39 mouse cellular contexts compared by ENCODE assay signal in genomic region chr11:82015066-82015465, GRCm38 (mm10). TPM values are rescaled to one million over a fixed set of nuclear protein-coding genes. Genes with fewer than 3 reads are reported as not detected.
DNase-seq lines count a peak whose midpoint lies in the region; ATAC-seq and TF ChIP-seq lines count a peak whose summit lies in the region.
"Had no signal": no experiment of that assay in that cellular context is flagged by ENCODE, and none has a peak within 500 bp of the region (broad histone marks: within the 10 kb centered on the region; RNA-seq: fewer than 3 reads in every experiment).

No protein-coding gene starts in this region.

- H3K27ac ChIP-seq in liver, adult 2 months (replicated peaks; ENCODE audit: insufficient read depth, low read depth, low read length) = no peak overlapping the region; the same call in 1 of the 2 replicates
- H3K27ac ChIP-seq in liver, embryonic 12.5 days = no peak overlapping the region
- H3K27ac ChIP-seq in midbrain, embryonic 10.5 days (replicated peaks) = no peak overlapping the region
- H3K27ac ChIP-seq: forebrain, embryonic 13.5 days; heart, embryonic 10.5 days; hindbrain, embryonic 12.5 days; kidney, postnatal 0 days; limb, embryonic 15.5 days; neural tube, embryonic 12.5 days had no signal

- H3K4me1 ChIP-seq in liver, adult 2 months (ENCODE audit: control insufficient read depth, insufficient read depth, low read length) = peaks cover 32% of the 10 kb centered on the region
- no peaks in the 10 kb centered on the region for H3K4me1 ChIP-seq in liver, embryonic 12.5 days
- 0 out of 2 replicates have a peak, but pooled peaks cover 3% of the 10 kb centered on the region for H3K4me1 ChIP-seq in midbrain, embryonic 10.5 days
- H3K4me1 ChIP-seq: forebrain, embryonic 13.5 days; hindbrain, embryonic 12.5 days; neural tube, embryonic 12.5 days had no signal

- no peaks in the 10 kb centered on the region for H3K27me3 ChIP-seq in liver, adult 2 months (ENCODE audit: control insufficient read depth, insufficient read depth, low read length)
- no peaks in the 10 kb centered on the region for H3K27me3 ChIP-seq in liver, embryonic 12.5 days (replicated peaks)
- H3K27me3 ChIP-seq in midbrain, embryonic 10.5 days (ENCODE audit: low read depth, poor library complexity, severe bottlenecking) = no peaks in the 10 kb centered on the region
- H3K27me3 ChIP-seq: forebrain, embryonic 13.5 days; hindbrain, embryonic 12.5 days; limb, embryonic 15.5 days; neural tube, embryonic 12.5 days had no signal

- ATAC-seq in liver, embryonic 12.5 days = no peak
- peak; percentile 79 for ATAC-seq in common myeloid progenitor, adult 5-6 weeks (replicated peaks; ENCODE audit: low read depth, poor library complexity, severe bottlenecking)
- ATAC-seq: forebrain, embryonic 13.5 days; intestine, embryonic 16.5 days had no signal

- no peak overlapping the region for H3K4me2 ChIP-seq in liver, embryonic 12.5 days
- H3K4me2 ChIP-seq: forebrain, embryonic 13.5 days; hindbrain, embryonic 12.5 days; limb, embryonic 15.5 days; neural tube, embryonic 12.5 days had no signal

- H3K4me3 ChIP-seq in liver, adult 2 months (ENCODE audit: insufficient read depth, low read depth, low read length) = no peak overlapping the region
- H3K4me3 ChIP-seq in liver, embryonic 12.5 days = no peak overlapping the region
- H3K4me3 ChIP-seq in midbrain, embryonic 10.5 days = no peak overlapping the region
- H3K4me3 ChIP-seq: forebrain, embryonic 13.5 days; heart, embryonic 10.5 days; hindbrain, embryonic 12.5 days; limb, embryonic 15.5 days; neural tube, embryonic 12.5 days had no signal

- H3K9ac ChIP-seq in liver, adult 2 months (ENCODE audit: low read depth, low read length) = no peak overlapping the region
- no peak overlapping the region for H3K9ac ChIP-seq in liver, embryonic 12.5 days
- H3K9ac ChIP-seq: forebrain, embryonic 13.5 days; hindbrain, embryonic 12.5 days; limb, embryonic 15.5 days; neural tube, embryonic 12.5 days had no signal

- whole genome bisulfite sequencing in liver, adult 2 months = 15% methylated on average over 2 of the region's 2 CpGs
- WGBS in liver, embryonic 12.5 days (ENCODE audit: insufficient replicate concordance) = 31% methylated on average over 2 of the region's 2 CpGs
- WGBS in midbrain, embryonic 10.5 days = 80% methylated on average over 2 of the region's 2 CpGs

- no peak for TF ChIP-seq POLR2A in liver, adult 2 months (IDR thresholded peaks at IDR 0.05; ENCODE audit: extremely low read depth, insufficient read depth, low read length)

- no peaks in the 10 kb centered on the region for H3K79me2 ChIP-seq in liver, adult 2 months (ENCODE audit: control insufficient read depth, insufficient read depth, low read length)

- H3K36me3 ChIP-seq in liver, adult 2 months (ENCODE audit: control insufficient read depth, insufficient read depth, low read length) = no peaks in the 10 kb centered on the region
- H3K36me3 ChIP-seq in liver, embryonic 12.5 days = no peaks in the 10 kb centered on the region
- no peaks in the 10 kb centered on the region for H3K36me3 ChIP-seq in midbrain, embryonic 10.5 days
- H3K36me3 ChIP-seq: heart, embryonic 10.5 days; hindbrain, embryonic 12.5 days; limb, embryonic 15.5 days; neural tube, embryonic 12.5 days had no signal

- no peaks in the 10 kb centered on the region for H3K9me3 ChIP-seq in liver, embryonic 12.5 days (replicated peaks)
- H3K9me3 ChIP-seq in midbrain, embryonic 10.5 days (replicated peaks) = no peaks in the 10 kb centered on the region
- H3K9me3 ChIP-seq: forebrain, embryonic 13.5 days; heart, embryonic 10.5 days; hindbrain, embryonic 12.5 days; limb, embryonic 15.5 days; neural tube, embryonic 12.5 days had no signal

- TF ChIP-seq CTCF in liver, adult 2 months (IDR thresholded peaks at IDR 0.05; ENCODE audit: low read depth, low read length) = no peak

- DNase-seq in liver, adult 2 months (ENCODE audit: extremely low read depth, low read depth, low spot score) = peak; percentile 91
- DNase-seq in 3T3-L1 (ENCODE audit: low read depth, low spot score) = peak; percentile 82
- DNase-seq in monocyte, adult 2 months (ENCODE audit: low read depth in 1 of 2, low spot score in 2 of 2) = peak; percentile 34 to 55
- DNase-seq in midbrain, embryonic 10.5 days (ENCODE audit: low spot score) = no peak
- DNase-seq in thymus, postnatal 0 days (ENCODE audit: low spot score) = no peak
- DNase-seq in urinary bladder, postnatal 14 days (ENCODE audit: low spot score) = no peak
- DNase-seq: adrenal gland, postnatal 25 days; B cell, adult 2 months; cerebellum, adult 2 months; cerebellum, postnatal 14 days; gastrocnemius, postnatal 14 days; heart, adult 11 months; heart, postnatal 36 days; kidney, adult 8-10 months; kidney, postnatal 4 days; layer of hippocampus, postnatal 36 days; left cerebral cortex, postnatal 4 days; lung, postnatal 10 days; midbrain, embryonic 14.5 days had no signal

RNA-seq across cellular contexts. Expression of gene Ccl2, which starts 20.3 kb away (rescaled TPM):
- 0.18 and 0.94 TPM in 2 replicates for total RNA-seq in liver, adult 2 months (2014; rRNA removed)
- polyA plus RNA-seq in liver, adult 2 months (2012; rRNA removed) = 0.78 and 3.3 TPM in 2 replicates
- 2.0 and 2.8 TPM in 2 replicates for polyA plus RNA-seq in liver, embryonic 12.5 days (2016; fragmentation: Nextera tagmentation; extraction: Ambion mirVana)
- 2.1 TPM in 1 of 2 replicates, not detected in the other for total RNA-seq in common myeloid progenitor, adult 5-6 weeks (2017)
- polyA plus RNA-seq in midbrain, embryonic 10.5 days (2016; fragmentation: Nextera tagmentation; extraction: Ambion mirVana) = 0.58 and 0.94 TPM in 2 replicates
- polyA plus RNA-seq in thymus, postnatal 0 days (2015; fragmentation: Nextera tagmentation; extraction: Ambion mirVana) = 7.0 and 9.1 TPM in 2 replicates
- total RNA-seq: megakaryocyte-erythroid progenitor cell, adult 5-6 weeks had no signal
- polyA plus RNA-seq: cerebellum, adult 2 months had no signal

RNA-seq across cellular contexts. Expression of gene Gm17268, which starts 23.3 kb away (rescaled TPM):
- not detected in 2 replicates for total RNA-seq in liver, adult 2 months (2014; rRNA removed)
- not detected in 2 replicates for polyA plus RNA-seq in liver, adult 2 months (2012; rRNA removed)
- not detected in 2 replicates for polyA plus RNA-seq in liver, embryonic 12.5 days (2016; fragmentation: Nextera tagmentation; extraction: Ambion mirVana)
- total RNA-seq in common myeloid progenitor, adult 5-6 weeks (2017) = not detected in 2 replicates
- polyA plus RNA-seq in midbrain, embryonic 10.5 days (2016; fragmentation: Nextera tagmentation; extraction: Ambion mirVana) = not detected in 2 replicates
- not detected in 2 replicates for polyA plus RNA-seq in thymus, postnatal 0 days (2015; fragmentation: Nextera tagmentation; extraction: Ambion mirVana)
- total RNA-seq: adrenal gland, postnatal 25 days; CH12.LX; ES-E14; gastrocnemius, postnatal 14 days; heart, postnatal 36 days; layer of hippocampus, adult 8-10 months; layer of hippocampus, postnatal 36 days; left cerebral cortex, postnatal 4 days; megakaryocyte-erythroid progenitor cell, adult 5-6 weeks had no signal
- polyA plus RNA-seq: cerebellum, adult 2 months; embryonic facial prominence, embryonic 11.5 days; forebrain, embryonic 13.5 days; heart, embryonic 10.5 days; heart, embryonic 16.5 days; hindbrain, embryonic 12.5 days; intestine, embryonic 16.5 days; kidney, postnatal 0 days; limb, embryonic 15.5 days; liver, embryonic 16.5 days; midbrain, embryonic 14.5 days; neural tube, embryonic 12.5 days; small intestine, adult 2 months; stomach, embryonic 14.5 days; testis, adult 2 months; urinary bladder, adult 2 months had no signal

RNA-seq across cellular contexts. Expression of gene Ccl7, which starts 30.4 kb away (rescaled TPM):
- total RNA-seq in liver, adult 2 months (2014; rRNA removed) = 0.18 and 0.20 TPM in 2 replicates
- not detected in 2 replicates for polyA plus RNA-seq in liver, adult 2 months (2012; rRNA removed)
- 0.62 and 0.68 TPM in 2 replicates for polyA plus RNA-seq in liver, embryonic 12.5 days (2016; fragmentation: Nextera tagmentation; extraction: Ambion mirVana)
- total RNA-seq in common myeloid progenitor, adult 5-6 weeks (2017) = not detected in 2 replicates
- polyA plus RNA-seq in midbrain, embryonic 10.5 days (2016; fragmentation: Nextera tagmentation; extraction: Ambion mirVana) = 0.15 and 0.29 TPM in 2 replicates
- polyA plus RNA-seq in thymus, postnatal 0 days (2015; fragmentation: Nextera tagmentation; extraction: Ambion mirVana) = 5.9 and 6.6 TPM in 2 replicates
- total RNA-seq: CH12.LX; layer of hippocampus, adult 8-10 months; layer of hippocampus, postnatal 36 days; left cerebral cortex, postnatal 4 days; megakaryocyte-erythroid progenitor cell, adult 5-6 weeks had no signal
- polyA plus RNA-seq: cerebellum, adult 2 months; embryonic facial prominence, embryonic 11.5 days; forebrain, embryonic 13.5 days; testis, adult 2 months had no signal

RNA-seq across cellular contexts. Expression of gene Ccl11, which starts 42.6 kb away (rescaled TPM):
- 0.09 TPM in 1 of 2 replicates, not detected in the other for total RNA-seq in liver, adult 2 months (2014; rRNA removed)
- 0.07 and 0.16 TPM in 2 replicates for polyA plus RNA-seq in liver, adult 2 months (2012; rRNA removed)
- polyA plus RNA-seq in liver, embryonic 12.5 days (2016; fragmentation: Nextera tagmentation; extraction: Ambion mirVana) = 0.11 TPM in 1 of 2 replicates, not detected in the other
- total RNA-seq in common myeloid progenitor, adult 5-6 weeks (2017) = not detected in 2 replicates
- not detected in 2 replicates for polyA plus RNA-seq in midbrain, embryonic 10.5 days (2016; fragmentation: Nextera tagmentation; extraction: Ambion mirVana)
- 12.5 and 13.0 TPM in 2 replicates for polyA plus RNA-seq in thymus, postnatal 0 days (2015; fragmentation: Nextera tagmentation; extraction: Ambion mirVana)
- total RNA-seq: CH12.LX; ES-E14; layer of hippocampus, adult 8-10 months; layer of hippocampus, postnatal 36 days; left cerebral cortex, postnatal 4 days; megakaryocyte-erythroid progenitor cell, adult 5-6 weeks had no signal
- polyA plus RNA-seq: embryonic facial prominence, embryonic 11.5 days; forebrain, embryonic 13.5 days; heart, embryonic 10.5 days; midbrain, embryonic 14.5 days; testis, adult 2 months had no signal

RNA-seq across cellular contexts. Expression of gene Asic2, which starts 46.8 kb away (rescaled TPM):
- under 0.01 TPM in 1 of 2 replicates, not detected in the other for total RNA-seq in liver, adult 2 months (2014; rRNA removed)
- polyA plus RNA-seq in liver, adult 2 months (2012; rRNA removed) = not detected in 2 replicates
- polyA plus RNA-seq in liver, embryonic 12.5 days (2016; fragmentation: Nextera tagmentation; extraction: Ambion mirVana) = 0.06 and 0.11 TPM in 2 replicates
- not detected in 2 replicates for total RNA-seq in common myeloid progenitor, adult 5-6 weeks (2017)
- polyA plus RNA-seq in midbrain, embryonic 10.5 days (2016; fragmentation: Nextera tagmentation; extraction: Ambion mirVana) = 1.7 and 2.0 TPM in 2 replicates
- polyA plus RNA-seq in thymus, postnatal 0 days (2015; fragmentation: Nextera tagmentation; extraction: Ambion mirVana) = not detected in 2 replicates
- total RNA-seq: CH12.LX; heart, postnatal 36 days; megakaryocyte-erythroid progenitor cell, adult 5-6 weeks had no signal
- polyA plus RNA-seq: heart, embryonic 16.5 days; liver, embryonic 16.5 days had no signal

Comparison
In these comparisons a context has a peak if more than half of its experiments do, and no peak if none do; other contexts are left out.
1. DNase-seq: peak in liver, adult 2 months (single experiment), 3T3-L1 (single experiment) and monocyte, adult 2 months (2 of 2); none in midbrain, embryonic 10.5 days (single experiment), thymus, postnatal 0 days (single experiment) and urinary bladder, postnatal 14 days (single experiment).